Mouse (Mus musculus) thymus, postnatal 14 days (tissue): Measurements from ENCODE around the gene Rad54l2.

Source experiments
- DNase-seq: peaks from one replicate; pipeline ENCODE4 v3.0.0; 2021

Gene Rad54l2

GRCm38 (mm10) chr9:106673860-106674259 lies 115.1 kb downstream of the Rad54l2 start:
- no peak for DNase-seq

DNA sequence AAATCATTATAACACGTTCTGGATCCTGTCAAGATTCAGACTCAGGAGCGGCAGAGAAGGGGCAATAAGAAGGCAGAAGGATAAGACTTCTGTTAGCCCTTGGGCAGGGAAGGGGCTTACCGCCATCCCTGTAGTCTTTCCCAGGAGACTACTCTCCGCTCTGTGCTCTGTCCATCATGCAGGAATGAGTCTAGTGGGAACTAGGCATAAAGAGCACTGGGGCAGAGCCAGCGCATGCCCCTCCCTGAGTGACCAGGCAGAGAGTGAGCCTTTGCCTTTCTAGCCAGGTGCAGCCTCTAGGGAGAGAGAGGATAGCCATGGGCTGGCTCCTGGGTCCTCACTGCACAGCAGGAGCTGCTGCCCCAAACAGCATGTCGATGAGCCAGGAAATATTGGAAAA lies 124.1 kb downstream of the Rad54l2 start:
- no peak for DNase-seq

- no peak for DNase-seq
Measured at GRCm38 (mm10) chr9:106664433-106664832, 124.6 kb downstream of the Rad54l2 start.

DNA sequence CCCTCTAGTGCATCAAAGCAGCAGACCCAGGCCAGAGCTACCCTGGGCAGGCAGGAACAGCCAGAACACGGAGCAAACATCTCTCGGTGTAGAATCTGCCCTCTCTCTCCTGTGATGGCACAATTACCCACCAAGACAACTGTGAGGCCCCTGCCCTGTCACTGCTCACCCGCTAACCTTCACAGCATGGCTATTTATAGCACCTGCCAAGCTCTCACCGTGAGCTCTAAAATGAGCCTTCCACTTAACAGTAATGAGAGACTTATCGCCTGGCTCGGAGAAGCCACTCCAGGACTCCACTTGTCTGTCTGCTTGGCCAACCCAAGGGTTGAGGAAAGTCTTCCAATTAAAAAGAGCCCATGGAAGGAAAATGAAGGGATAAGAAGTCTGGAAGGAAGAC lies 125.8 kb downstream of the Rad54l2 start:
- no peak for DNase-seq

GRCm38 (mm10) chr9:106659935-106660334 lies 129.1 kb downstream of the Rad54l2 start:
- no peak for DNase-seq

DNA sequence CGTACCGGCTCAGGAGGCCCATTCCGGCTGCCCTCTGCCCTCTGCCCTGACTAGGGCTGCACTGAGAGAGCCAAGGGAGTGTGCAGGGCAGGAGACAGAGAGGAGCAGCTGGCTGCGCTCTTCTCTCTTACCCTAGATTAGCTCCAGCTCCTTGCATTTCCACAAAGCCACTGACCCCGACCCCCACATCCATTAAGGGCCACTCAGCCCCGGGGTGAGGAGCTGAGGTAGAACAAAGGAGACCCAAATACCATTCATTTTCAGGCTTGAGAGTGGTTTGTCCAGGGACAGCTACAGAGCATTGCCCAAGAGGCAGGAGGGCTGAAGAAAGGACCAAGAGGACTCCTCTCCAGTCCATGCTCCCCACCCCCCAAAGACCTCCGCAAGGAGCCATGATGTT lies 129.6 kb downstream of the Rad54l2 start:
- no peak for DNase-seq

DNA sequence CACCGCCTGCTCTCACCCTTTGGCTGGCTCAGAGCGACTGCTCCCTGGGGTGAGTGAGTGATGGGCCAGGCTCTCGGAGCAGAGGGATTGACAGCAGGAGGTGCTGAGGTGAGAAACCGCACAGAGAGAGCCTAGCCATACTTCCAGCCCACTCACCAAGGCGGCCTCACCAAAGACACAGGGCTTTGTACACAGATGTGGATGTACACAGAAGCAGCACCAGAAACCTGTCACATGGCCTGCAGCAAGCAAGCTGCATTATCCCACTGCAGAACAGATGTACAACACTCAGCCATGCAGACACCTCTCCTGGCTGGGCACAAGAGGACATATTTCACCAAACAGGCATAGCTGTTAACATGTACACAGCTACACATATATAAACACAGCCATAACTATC lies 131.4 kb downstream of the Rad54l2 start:
- no peak for DNase-seq

DNA sequence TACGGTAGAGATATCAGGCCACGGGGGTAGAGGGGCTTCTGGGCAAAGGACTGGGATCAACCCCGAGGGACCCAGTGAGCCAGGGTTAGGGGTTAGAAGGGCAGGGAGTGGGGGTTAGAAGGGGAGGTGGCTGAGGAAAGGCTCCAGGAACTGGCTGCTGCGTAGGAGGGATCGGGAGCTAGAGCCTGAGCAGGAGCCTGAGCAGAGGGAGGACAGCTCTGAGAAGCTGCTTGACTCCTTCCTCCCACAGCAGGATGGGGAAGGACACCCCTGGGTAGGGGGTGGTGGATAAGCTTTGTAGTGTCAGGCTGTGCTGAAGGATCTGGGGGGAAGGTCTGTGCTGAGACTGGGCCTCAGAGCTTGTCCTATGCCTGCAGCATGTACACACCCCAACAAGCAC lies 132.2 kb downstream of the Rad54l2 start:
- no peak for DNase-seq

- DNase-seq, result peak; percentile 58
Measured at GRCm38 (mm10) chr9:106655884-106656720, 132.9 kb downstream of the Rad54l2 start, which contains the start of gene Grm2. Gene Grm2 (minus strand): TSS chr9:106656082.

GRCm38 (mm10) chr9:106652720-106653119 lies 136.3 kb downstream of the Rad54l2 start:
- no peak for DNase-seq

- no peak for DNase-seq
Measured at GRCm38 (mm10) chr9:106647226-106647625, 141.8 kb downstream of the Rad54l2 start.

GRCm38 (mm10) chr9:106645684-106646271 lies 143.2 kb downstream of the Rad54l2 start:
- no peak for DNase-seq

DNA sequence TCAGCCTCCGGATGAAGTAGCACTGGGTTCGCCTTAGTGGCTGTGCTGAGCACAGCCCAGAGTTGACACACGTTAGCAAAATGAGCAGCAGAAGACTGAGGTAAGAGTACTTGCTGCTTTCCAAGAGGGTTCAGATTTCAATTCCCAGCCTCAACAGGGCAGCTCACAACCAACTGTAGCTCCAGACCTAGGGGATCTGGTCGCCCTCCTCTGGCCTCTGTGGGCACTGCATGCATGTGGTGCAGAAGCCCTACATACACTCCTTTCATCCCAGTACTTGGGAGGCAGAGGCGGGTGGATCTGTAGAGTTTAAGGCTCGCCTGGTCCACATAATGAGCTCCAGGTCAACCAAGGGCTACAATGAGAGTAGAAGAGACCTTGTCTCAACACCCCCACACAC lies 145.2 kb downstream of the Rad54l2 start:
- DNase-seq, result peak; percentile 16

DNA sequence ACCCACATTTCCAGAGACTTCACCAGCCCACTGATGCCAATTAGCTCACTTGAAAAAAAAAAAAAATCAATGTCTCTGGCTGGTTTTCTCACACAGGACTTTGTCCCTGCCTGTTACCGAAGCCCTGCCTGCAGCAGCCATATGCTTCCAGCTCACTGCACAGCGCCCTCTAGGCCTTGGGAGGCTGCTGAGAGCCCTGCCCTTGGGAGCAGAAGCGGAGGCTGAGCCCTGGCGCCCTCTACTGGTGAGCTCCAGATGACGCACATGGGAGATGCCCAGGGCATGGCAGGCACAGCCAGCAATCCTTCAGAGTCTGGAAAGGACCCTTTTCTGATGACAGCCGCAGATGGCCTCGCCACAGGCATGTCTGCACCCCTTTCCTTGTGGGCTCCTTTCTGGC lies 145.9 kb downstream of the Rad54l2 start:
- peak; percentile 83 for DNase-seq

GRCm38 (mm10) chr9:106641346-106641745 lies 147.6 kb downstream of the Rad54l2 start:
- DNase-seq, result no peak

- DNase-seq, result no peak
Measured at GRCm38 (mm10) chr9:106638154-106638553, 150.8 kb downstream of the Rad54l2 start.
